Mouse (Mus musculus) inflammation-experienced regulatory T-cells, adult 16 weeks (primary cell): ENCODE data around the gene Fmnl1. TPM values are rescaled to one million over a fixed set of nuclear protein-coding genes. Genes with fewer than 3 reads are reported as not detected.

ENCODE experiments used
- polyA plus RNA-seq: library from polyadenylated mRNA; unstranded; fragments of 100-300 nt; shearing (Covaris generic); gene quantifications from one replicate; pipeline ENCODE4 v1.2.1, GENCODE M21; 2017

Gene Fmnl1
- 86.8 TPM for polyA plus RNA-seq

GRCm38 (mm10) chr11:103170494-103171285, at the start of gene Fmnl1:
Gene Fmnl1, plus strand, starts transcription at chr11:103171107.

GRCm38 (mm10) chr11:103131701-103132575, 39.0 kb upstream of the Fmnl1 start, which contains the start of gene Hexim2:
Gene Hexim2, plus strand, starts transcription at chr11:103132429.

GRCm38 (mm10) chr11:103208458-103208857, 37.6 kb downstream of the Fmnl1 start, which contains the start of gene 1700023F06Rik:
Gene 1700023F06Rik, minus strand, starts transcription at chr11:103208558.

GRCm38 (mm10) chr11:103217790-103218516, 47.0 kb downstream of the Fmnl1 start, which contains the start of gene Spata32:
Gene Spata32, minus strand, starts transcription at chr11:103218432.

Other genes with a start within 250 kb of the Fmnl1 start
- gene Kif18b, start 246.0 kb upstream of the Fmnl1 start, polyA plus RNA-seq: 2.9 TPM
- not detected for gene C1ql1, start 224.4 kb upstream of the Fmnl1 start, polyA plus RNA-seq
- 81.2 TPM for gene Nmt1, start 142.9 kb upstream of the Fmnl1 start, polyA plus RNA-seq
- 29.2 TPM for gene Dcakd, start 142.8 kb upstream of the Fmnl1 start, polyA plus RNA-seq
- gene Plcd3, start 69.4 kb upstream of the Fmnl1 start, polyA plus RNA-seq: not detected
- 54.2 TPM for gene Acbd4, start 69.4 kb upstream of the Fmnl1 start, polyA plus RNA-seq
- gene Hexim1, start 54.9 kb upstream of the Fmnl1 start, polyA plus RNA-seq: 4.2 TPM
- 7.5 TPM for gene Hexim2, start 38.7 kb upstream of the Fmnl1 start, polyA plus RNA-seq
- not detected for gene 1700023F06Rik, start 37.5 kb downstream of the Fmnl1 start, polyA plus RNA-seq
- gene Spata32, start 47.3 kb downstream of the Fmnl1 start, polyA plus RNA-seq: not detected
- 34.4 TPM for gene Map3k14, start 96.4 kb downstream of the Fmnl1 start, polyA plus RNA-seq
- gene Arhgap27, start 192.6 kb downstream of the Fmnl1 start, polyA plus RNA-seq: 110 TPM
- gene Plekhm1, start 241.6 kb downstream of the Fmnl1 start, polyA plus RNA-seq: 26.1 TPM